Mouse (Mus musculus) cerebellum, postnatal 14 days (tissue): Measurements from ENCODE around the gene C5ar2.

Source experiments
- DNase-seq, 2 experiments: peaks; one replicate each; pipeline ENCODE4 v3.0.0; 2021; ENCODE audit warnings: mixed read lengths in 2 of 2

Gene C5ar2

GRCm38 (mm10) chr7:16196616-16197015 lies 47.3 kb downstream of the C5ar2 start:
- DNase-seq: no peak

DNA sequence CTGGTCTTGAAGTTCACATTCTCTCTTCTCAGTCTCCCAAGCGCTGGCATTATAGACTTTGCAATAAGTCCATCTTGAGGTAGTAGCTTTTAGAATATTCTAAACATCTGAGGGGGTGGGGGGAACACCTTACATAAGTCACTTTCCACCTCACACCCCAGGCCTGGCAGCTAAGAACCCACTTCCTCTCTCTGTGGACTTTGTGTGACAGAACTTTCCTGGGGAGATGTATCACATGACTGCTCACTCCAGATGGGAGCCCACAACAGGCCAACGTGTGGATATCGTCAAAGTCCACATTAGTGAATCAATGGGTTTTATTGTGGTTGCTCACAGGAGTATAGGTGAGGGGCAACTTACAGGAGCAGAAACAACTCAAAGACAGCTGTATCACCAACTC lies 50.3 kb downstream of the C5ar2 start:
- no peak for DNase-seq

GRCm38 (mm10) chr7:16192315-16192714 lies 51.6 kb downstream of the C5ar2 start:
- peak; percentile 89 to 93 for DNase-seq

GRCm38 (mm10) chr7:16187494-16187893 lies 56.5 kb downstream of the C5ar2 start:
- DNase-seq: no peak
